Mouse (Mus musculus) cortical plate, adult 2 months (tissue): ENCODE measurements around the gene Pkp2. TPM values are rescaled to one million over a fixed set of nuclear protein-coding genes. Genes with fewer than 3 reads are reported as not detected.
A peak's percentile ranks its signal among the peaks of the same experiment; 100 is the strongest.

Source experiments
- H3K27ac ChIP-seq: fragments of 200-500 bp; 2 replicates; pipeline ENCODE4 v1.5.1; 2012; ENCODE audit warnings: low read length, control low read depth, inconsistent platforms; ENCODE audit not compliant: insufficient read depth
- H3K4me1 ChIP-seq: fragments of 200-500 bp; 2 replicates; pipeline ENCODE4 v1.6.1; 2011; ENCODE audit warnings: low read length; ENCODE audit not compliant: control insufficient read depth, insufficient read depth
- H3K4me3 ChIP-seq: fragments of 200-500 bp; 2 replicates; pipeline ENCODE4 v1.5.1; 2011; ENCODE audit warnings: mild to moderate bottlenecking, low read length, control low read depth; ENCODE audit not compliant: insufficient read depth
- CTCF ChIP-seq: fragments of 200-500 bp; IDR thresholded peaks from 2 replicates; pipeline ENCODE4 v1.5.1; 2011; ENCODE audit warnings: mild to moderate bottlenecking, control low read depth, low read length; ENCODE audit not compliant: insufficient read depth; ENCODE audit errors: extremely low read depth
- POLR2A ChIP-seq: fragments of 200-500 bp; IDR thresholded peaks from 2 replicates; pipeline ENCODE4 v1.6.1; 2011; ENCODE audit warnings: mild to moderate bottlenecking, low read length, control low read depth; ENCODE audit not compliant: insufficient read depth; ENCODE audit errors: extremely low read depth
- polyA plus RNA-seq: library from polyadenylated mRNA; depleted of rRNA; stranded (reverse); fragments of >200 nt; gene quantifications from 2 replicates; pipeline ENCODE4 v1.2.3, GENCODE M21; 2012

The Pkp2 gene
- polyA plus RNA-seq, 1 experiment = 1.9 TPM

DNA sequence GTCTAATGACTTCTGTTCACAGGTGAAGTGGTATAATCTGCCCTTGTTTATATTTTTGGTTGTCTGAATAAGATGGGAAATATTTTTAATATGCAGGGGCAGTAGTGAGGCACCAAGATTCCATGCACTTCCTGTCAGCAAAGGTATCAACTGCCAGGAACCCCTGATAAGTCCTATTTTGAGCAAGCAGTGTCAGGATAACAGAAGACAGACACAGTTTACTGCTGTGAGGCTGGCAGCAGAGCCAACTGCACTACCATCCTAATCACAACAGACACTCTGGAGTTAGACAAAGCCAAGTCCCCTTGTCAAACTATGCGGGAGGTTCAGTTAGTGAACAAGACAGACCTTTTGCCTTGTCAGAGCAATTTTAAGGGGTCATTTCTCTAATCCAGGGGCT, 43.6 kb downstream of the Pkp2 start:
- no peak overlapping the region for H3K4me3 ChIP-seq
- TF ChIP-seq POLR2A (no peak), CTCF (no peak)
- no peak overlapping the region for H3K27ac ChIP-seq
- no peaks in the 10 kb centered on the region for H3K4me1 ChIP-seq

GRCm38 (mm10) chr16:16260882-16261281, 47.8 kb downstream of the Pkp2 start:
- no peak for TF ChIP-seq CTCF
- TF ChIP-seq POLR2A = no peak
- H3K27ac ChIP-seq = no peak overlapping the region

DNA sequence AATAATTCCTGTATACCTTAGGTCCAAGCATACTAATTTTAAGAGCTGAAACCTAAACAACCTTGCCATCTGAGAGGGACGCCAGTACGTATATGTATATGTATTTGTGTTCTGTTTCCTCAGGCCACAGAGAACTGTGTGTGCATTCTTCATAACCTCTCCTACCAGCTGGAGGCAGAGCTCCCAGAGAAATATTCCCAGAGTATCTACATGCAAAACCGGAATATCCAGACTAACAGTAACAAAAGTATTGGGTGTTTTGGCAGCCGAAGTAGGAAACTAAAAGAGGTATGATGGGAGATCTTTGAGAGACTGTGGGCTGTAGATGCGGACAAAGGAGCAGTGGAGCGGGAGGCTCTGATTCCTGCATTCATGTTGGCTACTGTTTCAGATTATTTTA, 48.4 kb downstream of the Pkp2 start:
- TF ChIP-seq POLR2A (no peak), CTCF (no peak)
- H3K4me3 ChIP-seq = no peak overlapping the region
- H3K4me1 ChIP-seq = no peaks in the 10 kb centered on the region
- H3K27ac ChIP-seq = no peak overlapping the region

More at GRCm38 (mm10) chr16:16260882-16261281, 47.8 kb downstream of the Pkp2 start:
- no peak overlapping the region for H3K4me3 ChIP-seq
- no peaks in the 10 kb centered on the region for H3K4me1 ChIP-seq

DNA sequence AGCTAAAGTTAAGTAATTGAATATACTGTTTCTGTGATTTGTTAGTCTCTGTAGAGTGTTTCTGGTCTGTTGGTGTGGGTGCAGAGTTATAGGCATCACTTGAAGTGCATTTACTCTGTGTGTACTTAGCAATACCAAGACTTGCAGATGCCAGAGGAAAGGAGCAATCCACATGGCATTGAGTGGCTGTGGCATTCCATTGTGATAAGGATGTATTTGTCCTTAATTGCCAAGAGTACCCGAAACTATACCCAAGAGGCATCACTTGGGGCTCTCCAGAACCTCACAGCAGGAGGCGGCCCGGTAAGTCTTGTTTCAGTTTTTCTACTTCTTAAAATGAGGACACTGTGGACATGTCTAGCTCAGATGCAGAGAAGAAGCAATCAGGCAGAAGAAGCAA, 49.3 kb downstream of the Pkp2 start:
- TF ChIP-seq POLR2A (no peak), CTCF (no peak)
- no peak overlapping the region for H3K4me3 ChIP-seq
- H3K27ac ChIP-seq = no peak overlapping the region
- H3K4me1 ChIP-seq = no peaks in the 10 kb centered on the region

DNA sequence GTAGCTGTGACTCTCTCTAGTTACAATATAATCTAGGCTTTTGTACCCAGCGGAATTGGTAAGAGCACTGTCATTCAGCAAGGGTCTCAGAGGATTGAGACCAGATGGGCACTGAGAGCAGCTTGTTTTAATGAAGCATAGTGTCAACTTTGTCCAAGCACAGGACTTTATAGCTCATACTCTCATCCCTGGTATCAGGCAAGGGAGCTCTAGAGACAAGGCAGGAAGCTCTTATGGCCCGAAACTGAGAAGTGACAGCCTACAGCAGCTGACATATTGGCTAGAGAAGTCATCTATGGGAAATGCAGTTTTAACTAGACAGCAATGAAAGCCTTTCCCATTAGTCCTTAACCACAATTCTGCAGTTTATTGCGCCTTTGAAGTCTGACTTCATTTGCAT, 59.9 kb downstream of the Pkp2 start:
- TF ChIP-seq POLR2A (no peak), CTCF (no peak)
- Histone ChIP-seq H3K27ac (no peak overlapping the region), H3K4me3 (no peak overlapping the region), H3K4me1 (no peaks in the 10 kb centered on the region)

GRCm38 (mm10) chr16:16273752-16274151, 60.6 kb downstream of the Pkp2 start:
- H3K27ac ChIP-seq = no peak overlapping the region
- TF ChIP-seq POLR2A = no peak
- TF ChIP-seq CTCF = no peak
- no peak overlapping the region for H3K4me3 ChIP-seq
- H3K4me1 ChIP-seq = no peaks in the 10 kb centered on the region

DNA sequence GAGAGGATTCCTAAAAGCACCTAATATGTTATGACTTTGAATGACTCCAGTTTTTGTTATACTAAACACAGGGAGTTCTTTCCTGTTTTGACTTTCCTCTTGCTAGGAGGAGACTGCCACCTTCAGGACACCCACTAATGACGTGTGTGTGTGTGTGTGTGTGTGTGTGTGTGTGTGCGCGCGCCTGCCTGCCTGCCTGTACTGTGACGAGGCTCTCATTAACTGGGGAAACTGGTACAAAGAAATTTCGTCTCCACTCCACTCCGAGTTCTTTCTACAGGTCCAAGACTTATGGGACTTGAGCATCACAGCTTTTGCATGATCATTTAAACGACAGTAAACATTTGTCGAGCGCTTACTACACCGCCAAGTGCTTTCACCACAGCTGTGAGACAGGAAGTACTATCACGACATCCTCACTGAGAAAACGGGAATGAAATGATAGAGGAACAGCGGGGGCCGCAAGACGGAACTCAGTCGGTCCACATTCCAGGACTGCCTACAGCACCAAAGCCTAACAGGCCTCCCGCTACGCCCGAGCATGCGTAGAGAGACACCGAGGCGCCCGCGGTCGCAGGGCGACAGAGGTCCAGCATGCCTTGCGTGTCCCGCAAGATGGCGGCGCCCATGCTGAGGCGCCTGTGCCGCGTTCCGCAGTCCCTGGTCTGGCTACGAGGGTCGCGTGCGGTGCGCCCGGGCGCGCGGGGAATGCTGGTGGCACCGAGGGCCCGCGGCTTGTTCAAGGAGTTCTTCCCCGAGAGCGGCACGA, 89.4 kb downstream of the Pkp2 start, which contains the start of gene Yars2:
Gene Yars2 (plus strand): TSS at position 597 of the 769 bp plus-strand sequence.
- H3K27ac ChIP-seq = peak within 1 kb of the TSS; percentile 97
- H3K4me1 ChIP-seq = peaks cover 5% of the 10 kb centered on the region; the same call in 1 of the 2 replicates
- TF ChIP-seq CTCF = peak; percentile 54; the same call in 1 of the 2 replicates
- peak; percentile 95 for TF ChIP-seq POLR2A
- peak within 1 kb of the TSS; percentile 39 for H3K4me3 ChIP-seq

DNA sequence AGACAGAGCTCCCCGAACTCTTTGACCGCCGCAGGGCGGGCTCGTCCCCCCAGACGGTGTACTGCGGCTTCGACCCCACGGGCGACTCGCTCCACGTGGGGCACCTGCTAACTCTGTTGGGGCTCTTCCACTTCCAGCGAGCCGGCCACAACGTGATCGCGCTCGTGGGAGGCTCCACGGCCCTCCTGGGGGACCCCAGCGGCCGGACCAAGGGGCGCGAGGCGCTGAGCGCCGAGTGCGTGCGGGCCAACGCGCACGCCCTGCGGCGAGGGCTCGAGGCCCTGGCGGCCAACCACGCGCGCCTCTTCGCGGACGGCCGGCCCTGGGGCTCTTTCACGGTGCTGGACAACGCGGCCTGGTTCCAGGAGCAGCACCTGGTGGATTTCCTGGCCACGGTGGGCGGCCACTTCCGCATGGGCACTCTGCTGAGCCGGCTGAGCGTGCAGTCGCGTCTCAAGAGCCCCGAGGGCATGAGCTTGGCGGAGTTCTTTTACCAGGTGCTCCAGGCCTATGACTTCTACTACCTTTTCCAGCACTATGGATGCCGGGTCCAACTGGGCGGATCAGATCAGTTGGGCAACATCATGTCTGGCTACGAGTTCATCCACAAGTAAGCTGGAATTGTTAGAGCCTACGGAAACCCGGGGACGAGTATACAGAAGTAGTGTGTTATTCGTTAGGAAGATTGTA, 90.2 kb downstream of the Pkp2 start:
- Histone ChIP-seq H3K27ac (no peak overlapping the region), H3K4me1 (peaks cover 5% of the 10 kb centered on the region; the same call in 1 of the 2 replicates), H3K4me3 (peak overlapping the region; percentile 39)
- TF ChIP-seq CTCF (no peak), POLR2A (no peak)

DNA sequence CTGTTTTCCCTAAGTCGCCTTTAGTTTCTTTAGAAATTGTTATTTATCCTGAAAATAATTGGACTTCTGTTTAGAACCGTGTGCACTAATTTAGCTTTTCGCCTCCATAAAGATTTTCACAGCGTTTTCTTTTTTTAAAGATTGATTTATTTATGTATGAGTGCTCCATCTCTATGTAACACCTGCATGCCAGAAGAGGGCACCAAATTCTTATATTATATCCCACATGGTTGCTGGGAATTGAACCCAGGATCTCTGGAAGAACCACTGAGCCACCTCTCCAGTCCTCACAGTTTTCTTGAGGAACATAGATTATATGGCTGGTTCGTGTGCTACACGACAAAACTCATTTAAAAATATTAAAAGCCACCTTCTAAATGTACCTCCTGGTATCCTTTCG, 90.8 kb downstream of the Pkp2 start:
- H3K4me3 ChIP-seq = peak overlapping the region; percentile 39; the same call in 1 of the 2 replicates
- no peak for TF ChIP-seq POLR2A
- no peak for TF ChIP-seq CTCF
- H3K4me1 ChIP-seq = peaks cover 5% of the 10 kb centered on the region; the same call in 1 of the 2 replicates
- H3K27ac ChIP-seq = no peak overlapping the region
